Comparison of ENCODE assay signal across 9 mouse cellular contexts in genomic region chr14:124674536-124675141, GRCm38 (mm10). TPM values are rescaled to one million over a fixed set of nuclear protein-coding genes. Genes with fewer than 3 reads are reported as not detected.
DNase-seq lines count a peak whose midpoint lies in the region; ATAC-seq and TF ChIP-seq lines count a peak whose summit lies in the region.
"Had no signal": no experiment of that assay in that cellular context is flagged by ENCODE, and none has a peak within 500 bp of the region (broad histone marks: within the 10 kb centered on the region; RNA-seq: fewer than 3 reads in every experiment).

No protein-coding gene starts in this region.

- no peak overlapping the region; the same call in 1 of the 2 replicates for H3K27ac ChIP-seq in heart, adult 2 months
- H3K27ac ChIP-seq in forebrain, embryonic 13.5 days: no peak overlapping the region
- H3K27ac ChIP-seq in liver, embryonic 13.5 days: no peak overlapping the region

- H3K4me2 ChIP-seq in forebrain, embryonic 13.5 days: peak overlapping the region; percentile 89
- peak overlapping the region; percentile 37 for H3K4me2 ChIP-seq in liver, embryonic 13.5 days

- H3K4me1 ChIP-seq in heart, adult 2 months (ENCODE audit: control insufficient read depth, insufficient read depth, low read length): no peaks in the 10 kb centered on the region
- H3K4me1 ChIP-seq in forebrain, embryonic 13.5 days: peaks cover 24% of the 10 kb centered on the region
- H3K4me1 ChIP-seq in liver, embryonic 13.5 days (replicated peaks): no peaks in the 10 kb centered on the region

- DNase-seq in heart, adult 2 months: no peak
- DNase-seq in heart, postnatal 14 days: no peak
- DNase-seq in brain, adult 2 months (ENCODE audit: low read depth, low spot score): peak; percentile 52
- no peak for DNase-seq in liver, embryonic 13.5 days
- DNase-seq in natural killer cell, adult 2 months (ENCODE audit: low spot score in 2 of 2): no peak
- DNase-seq in ovary, postnatal 36 days (ENCODE audit: low spot score): no peak
- DNase-seq: thymus, postnatal 36 days had no signal

- H3K9me3 ChIP-seq in forebrain, embryonic 13.5 days (replicated peaks): no peaks in the 10 kb centered on the region
- no peaks in the 10 kb centered on the region for H3K9me3 ChIP-seq in liver, embryonic 13.5 days (replicated peaks)

- peak overlapping the region; percentile 38; the same call in 1 of the 2 replicates for H3K4me3 ChIP-seq in heart, adult 2 months
- peak overlapping the region; percentile 55 for H3K4me3 ChIP-seq in forebrain, embryonic 13.5 days
- no peak overlapping the region for H3K4me3 ChIP-seq in liver, embryonic 13.5 days (replicated peaks)

- no peak overlapping the region for H3K9ac ChIP-seq in heart, adult 2 months (ENCODE audit: low read depth, low read length)
- peak overlapping the region; percentile 71 for H3K9ac ChIP-seq in forebrain, embryonic 13.5 days
- no peak overlapping the region for H3K9ac ChIP-seq in liver, embryonic 13.5 days

- TF ChIP-seq EP300 in heart, adult 2 months (IDR thresholded peaks at IDR 0.05; ENCODE audit: insufficient read depth, low read depth, low read length): no peak

- no peaks in the 10 kb centered on the region for H3K79me2 ChIP-seq in heart, adult 2 months (replicated peaks; ENCODE audit: control insufficient read depth, insufficient read depth, low read length)

- TF ChIP-seq CTCF in heart, adult 2 months (IDR thresholded peaks at IDR 0.05): no peak

- ATAC-seq in forebrain, embryonic 13.5 days: 0 out of 2 replicates have a peak, but pooled peaks have one; percentile 0
- ATAC-seq in liver, embryonic 13.5 days (ENCODE audit: low read depth): no peak
- no peak for ATAC-seq in granulocyte monocyte progenitor cell, adult 5-6 weeks (replicated peaks; ENCODE audit: poor library complexity, severe bottlenecking)

- WGBS in heart, adult 2 months: 37% methylated on average over 8 of the region's 8 CpGs
- 25% methylated on average over 8 of the region's 8 CpGs for WGBS in forebrain, embryonic 13.5 days
- 35% methylated on average over 8 of the region's 8 CpGs for WGBS in liver, embryonic 13.5 days (ENCODE audit: insufficient replicate concordance)

- H3K36me3 ChIP-seq in heart, adult 2 months (ENCODE audit: control insufficient read depth, insufficient read depth, low read length): no peaks in the 10 kb centered on the region
- H3K36me3 ChIP-seq in forebrain, embryonic 13.5 days (ENCODE audit: poor library complexity, severe bottlenecking): no peaks in the 10 kb centered on the region
- no peaks in the 10 kb centered on the region for H3K36me3 ChIP-seq in liver, embryonic 13.5 days

- H3K27me3 ChIP-seq in heart, adult 2 months (ENCODE audit: control insufficient read depth, insufficient read depth, low read length): no peaks in the 10 kb centered on the region
- no peaks in the 10 kb centered on the region for H3K27me3 ChIP-seq in forebrain, embryonic 13.5 days
- peaks cover 20% of the 10 kb centered on the region for H3K27me3 ChIP-seq in liver, embryonic 13.5 days

- no peak for TF ChIP-seq POLR2A in heart, adult 2 months (IDR thresholded peaks at IDR 0.05; ENCODE audit: insufficient read depth, low read depth, low read length)

- intact Hi-C loops in heart, adult 2 months (cut with DNase I): loop anchor here (10.0 kb wide), 1 partner anchor 260 kb away; no protein-coding TSS in a partner anchor
- intact Hi-C loops in heart, postnatal 14 days (cut with DNase I): loop anchor here (10.0 kb wide), 1 partner anchor 110 kb away; no protein-coding TSS in a partner anchor

RNA-seq across cellular contexts. Expression of gene Fgf14, which starts 2.3 kb away (rescaled TPM):
- 1 to 10 TPM; 1.5 to 2.3 TPM for total RNA-seq in heart, adult 2 months (2021)
- 0.45 and 1.2 TPM in 2 replicates for polyA plus RNA-seq in heart, adult 2 months (2012; rRNA removed)
- total RNA-seq in heart, postnatal 14 days (2021): 1 to 10 TPM; 1.4 to 1.5 TPM
- 13.8 and 18.3 TPM in 2 replicates for polyA plus RNA-seq in forebrain, embryonic 13.5 days (2015; fragmentation: Nextera tagmentation; extraction: Ambion mirVana)
- polyA plus RNA-seq in liver, embryonic 13.5 days (2015; fragmentation: Nextera tagmentation; extraction: Ambion mirVana): 0.02 TPM in 1 of 2 replicates, not detected in the other
- total RNA-seq in granulocyte monocyte progenitor cell, adult 5-6 weeks (2014; fragmentation: Nextera tagmentation): not detected in 2 replicates
- total RNA-seq in granulocyte monocyte progenitor cell, adult 5-6 weeks (2017): not detected in 2 replicates
